Mouse (Mus musculus) testis, adult 2 months (tissue): Measurements from ENCODE around the gene Ift57. TPM values are rescaled to one million over a fixed set of nuclear protein-coding genes. Genes with fewer than 3 reads are reported as not detected.

Experiments used
- H3K27ac ChIP-seq: fragments of 200-500 bp; 2 replicates; pipeline ENCODE4 v1.5.1; 2012; ENCODE audit warnings: low read depth, low read length; ENCODE audit not compliant: control insufficient read depth, insufficient read depth
- H3K27me3 ChIP-seq: fragments of 200-500 bp; 2 replicates; pipeline ENCODE4 v1.6.1; 2012; ENCODE audit warnings: mild to moderate bottlenecking, low read length, moderate library complexity; ENCODE audit not compliant: control insufficient read depth, insufficient read depth
- H3K36me3 ChIP-seq: fragments of 200-500 bp; 2 replicates; pipeline ENCODE4 v1.6.1; 2012; ENCODE audit warnings: mild to moderate bottlenecking, low read length; ENCODE audit not compliant: control insufficient read depth, insufficient read depth
- H3K4me1 ChIP-seq: fragments of 200-500 bp; 2 replicates; pipeline ENCODE4 v1.6.1; 2012; ENCODE audit warnings: low read length; ENCODE audit not compliant: control insufficient read depth, insufficient read depth
- H3K4me3 ChIP-seq: fragments of 200-500 bp; 2 replicates; pipeline ENCODE4 v1.5.1; 2012; ENCODE audit warnings: low read depth, mild to moderate bottlenecking, low read length, moderate library complexity, mixed read lengths; ENCODE audit not compliant: control insufficient read depth
- CTCF ChIP-seq: fragments of 200-500 bp; IDR thresholded peaks from 2 replicates; pipeline ENCODE4 v1.5.1; 2012; ENCODE audit warnings: low read depth, mild to moderate bottlenecking, inconsistent platforms, low read length, moderate library complexity; ENCODE audit not compliant: control insufficient read depth, insufficient read depth, insufficient replicate concordance
- POLR2A ChIP-seq: fragments of 200-500 bp; IDR thresholded peaks from 2 replicates; pipeline ENCODE4 v1.6.1; 2012; ENCODE audit warnings: low read depth, mild to moderate bottlenecking, inconsistent platforms, low read length, moderate library complexity; ENCODE audit not compliant: control insufficient read depth
- polyA plus RNA-seq: library from polyadenylated mRNA; depleted of rRNA; stranded (reverse); fragments of >200 nt; gene quantifications from 2 replicates; pipeline ENCODE4 v1.2.3, GENCODE M21; 2012; rRNA removed

Gene Ift57
- 24.3 and 26.4 TPM in 2 replicates for polyA plus RNA-seq

DNA sequence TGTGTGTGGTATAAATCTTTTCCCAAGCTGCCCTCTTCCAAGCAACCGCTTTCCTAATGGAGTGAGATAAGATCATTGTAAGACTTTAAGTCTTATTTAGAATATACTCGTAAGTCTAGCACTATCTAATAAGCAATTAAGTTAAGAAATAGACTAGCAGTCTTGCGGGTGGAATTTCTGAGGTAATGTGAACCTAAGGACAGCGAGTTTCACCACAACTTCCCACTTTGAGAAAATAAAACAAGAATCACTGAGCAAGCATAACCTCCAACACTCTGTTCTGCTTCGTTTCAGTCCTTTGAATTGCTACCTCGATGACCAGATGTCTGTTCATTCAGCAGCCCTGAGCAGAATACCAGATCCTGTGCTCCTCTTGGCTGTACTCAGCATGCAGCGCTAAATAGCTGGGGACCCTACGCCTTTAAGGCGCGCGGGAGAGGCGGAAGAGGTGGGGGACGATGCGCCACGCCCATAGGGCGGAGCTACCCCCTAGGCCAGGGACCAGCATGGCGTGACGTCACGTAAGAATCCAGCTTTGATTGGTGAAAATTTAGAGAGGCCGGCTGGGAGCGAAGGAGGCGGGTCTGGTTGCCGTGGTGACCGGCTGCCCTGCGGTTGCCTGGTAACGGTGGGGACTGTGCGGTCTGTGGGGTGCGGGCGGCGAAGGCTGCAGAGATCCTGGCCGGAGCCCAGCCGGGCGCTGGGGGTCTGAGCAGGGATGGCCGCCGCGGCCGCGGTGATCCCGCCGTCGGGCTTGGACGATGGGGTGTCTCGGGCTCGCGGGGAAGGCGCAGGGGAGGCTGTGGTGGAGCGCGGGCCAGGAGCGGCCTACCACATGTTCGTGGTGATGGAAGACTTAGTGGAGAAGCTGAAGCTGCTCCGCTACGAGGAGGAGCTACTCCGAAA, at the start of gene Ift57:
Ift57 (plus strand) TSS at position 614 of the 906 bp plus-strand sequence.
- Histone ChIP-seq H3K27me3 (no peaks in the 10 kb centered on the region), H3K36me3 (no peaks in the 10 kb centered on the region), H3K27ac (peak within 1 kb of the TSS; percentile 95), H3K4me1 (no peaks in the 10 kb centered on the region; the same call in 1 of the 2 replicates), H3K4me3 (peak within 1 kb of the TSS; percentile 100)
- TF ChIP-seq CTCF (no peak), POLR2A (peak; percentile 77)

DNA sequence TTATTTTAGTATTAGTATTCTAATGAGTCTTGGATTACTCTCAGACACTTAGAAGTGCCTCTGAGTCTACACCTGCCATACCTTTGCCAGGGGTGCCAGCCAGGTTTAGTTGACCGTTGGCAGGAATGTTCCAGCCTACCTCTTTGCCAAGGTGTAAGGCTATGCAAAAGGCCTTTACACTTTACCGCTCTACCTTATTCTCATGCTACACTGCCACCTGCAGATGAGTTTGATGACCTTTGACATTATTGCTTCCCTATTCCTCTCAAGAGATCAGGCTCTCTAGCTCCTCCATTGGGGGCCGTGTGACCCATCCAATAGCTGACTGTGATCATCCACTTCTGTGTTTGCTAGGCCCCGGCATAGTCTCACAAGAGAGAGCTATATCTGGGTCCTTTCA, 41.9 kb upstream of the Ift57 start:
- no peaks in the 10 kb centered on the region for H3K36me3 ChIP-seq
- H3K4me3 ChIP-seq = no peak overlapping the region
- no peaks in the 10 kb centered on the region for H3K4me1 ChIP-seq
- TF ChIP-seq CTCF = no peak
- no peak for TF ChIP-seq POLR2A
- H3K27me3 ChIP-seq = no peaks in the 10 kb centered on the region
- no peak overlapping the region for H3K27ac ChIP-seq

- TF ChIP-seq POLR2A (no peak), CTCF (no peak)
Measured at GRCm38 (mm10) chr16:49658029-49658428, 41.0 kb upstream of the Ift57 start.

DNA sequence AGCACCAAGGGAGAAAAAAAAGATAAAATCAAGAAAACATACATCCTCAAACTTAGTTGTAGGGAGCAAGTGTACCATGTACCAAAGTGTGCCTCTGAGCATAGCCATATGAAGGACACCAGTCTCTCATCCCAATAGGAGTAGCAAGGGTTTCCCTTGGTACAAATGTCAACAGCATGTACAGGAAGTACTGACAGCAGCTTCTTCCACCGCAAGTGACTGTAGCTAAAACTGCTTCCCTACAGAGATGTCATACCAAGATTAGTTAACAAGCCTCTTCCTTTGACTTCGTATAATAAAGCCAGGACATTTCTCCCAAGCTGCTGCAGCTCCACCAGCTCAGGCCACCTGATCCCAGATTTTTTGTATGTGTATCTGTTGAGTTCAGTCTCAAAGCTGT, 39.9 kb upstream of the Ift57 start:
- TF ChIP-seq POLR2A (no peak), CTCF (no peak)
- H3K4me3 ChIP-seq = no peak overlapping the region
- H3K4me1 ChIP-seq = no peaks in the 10 kb centered on the region
- no peaks in the 10 kb centered on the region for H3K36me3 ChIP-seq
- no peak overlapping the region for H3K27ac ChIP-seq
- no peaks in the 10 kb centered on the region for H3K27me3 ChIP-seq

More at GRCm38 (mm10) chr16:49658029-49658428, 41.0 kb upstream of the Ift57 start:
- Histone ChIP-seq H3K4me1 (no peaks in the 10 kb centered on the region), H3K27ac (no peak overlapping the region), H3K36me3 (no peaks in the 10 kb centered on the region), H3K4me3 (no peak overlapping the region), H3K27me3 (no peaks in the 10 kb centered on the region)

GRCm38 (mm10) chr16:49660111-49660510, 38.9 kb upstream of the Ift57 start:
- Histone ChIP-seq H3K4me3 (no peak overlapping the region), H3K27me3 (no peaks in the 10 kb centered on the region), H3K4me1 (no peaks in the 10 kb centered on the region), H3K36me3 (no peaks in the 10 kb centered on the region), H3K27ac (no peak overlapping the region)
- no peak for TF ChIP-seq POLR2A
- no peak for TF ChIP-seq CTCF

DNA sequence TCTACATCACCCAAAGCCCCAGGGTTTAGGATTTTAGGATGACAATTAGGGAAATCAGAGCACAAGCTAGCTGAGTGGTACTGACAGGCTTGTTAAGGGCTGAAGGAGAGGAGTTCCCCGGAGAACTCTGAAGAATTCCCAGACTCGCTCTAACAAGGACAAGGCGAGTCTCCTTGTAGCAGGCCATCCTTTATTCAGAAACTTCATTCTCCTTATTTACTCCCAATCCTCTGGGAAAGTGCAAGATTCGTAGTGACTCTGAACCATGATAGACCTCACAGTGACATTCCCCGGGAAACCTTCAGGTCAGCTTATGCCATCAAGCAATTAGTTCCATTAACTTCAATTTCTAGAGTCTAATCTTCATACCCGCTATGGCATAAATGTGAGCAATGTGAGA, 36.8 kb upstream of the Ift57 start:
- Histone ChIP-seq H3K36me3 (no peaks in the 10 kb centered on the region), H3K4me1 (no peaks in the 10 kb centered on the region), H3K4me3 (no peak overlapping the region), H3K27me3 (no peaks in the 10 kb centered on the region), H3K27ac (no peak overlapping the region)
- no peak for TF ChIP-seq POLR2A
- TF ChIP-seq CTCF = no peak

- H3K36me3 ChIP-seq = no peaks in the 10 kb centered on the region
- no peak overlapping the region for H3K27ac ChIP-seq
- no peaks in the 10 kb centered on the region for H3K27me3 ChIP-seq
- no peak overlapping the region for H3K4me3 ChIP-seq
- TF ChIP-seq CTCF (no peak), POLR2A (no peak)
- no peaks in the 10 kb centered on the region for H3K4me1 ChIP-seq
Measured at GRCm38 (mm10) chr16:49664677-49665076, 34.4 kb upstream of the Ift57 start.

DNA sequence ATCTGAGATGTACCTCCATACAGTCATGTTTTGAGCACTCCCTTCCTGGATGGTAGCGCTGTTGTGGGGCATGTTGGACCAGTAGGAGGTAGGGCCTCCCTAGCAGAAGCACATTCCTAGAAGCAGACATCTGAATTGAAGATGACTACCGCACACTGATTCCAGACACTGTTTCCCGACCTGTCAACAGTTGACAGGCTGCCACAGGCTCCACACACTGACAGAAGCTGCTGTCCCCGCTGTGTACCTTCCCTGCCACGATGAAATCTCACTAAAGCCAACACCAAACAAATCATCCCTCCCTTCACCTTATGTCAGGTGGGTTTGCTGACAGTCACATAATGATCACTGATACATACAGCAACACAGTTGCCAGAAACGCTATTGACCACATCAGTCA, 19.4 kb upstream of the Ift57 start:
- Histone ChIP-seq H3K4me1 (no peaks in the 10 kb centered on the region), H3K36me3 (no peaks in the 10 kb centered on the region), H3K27me3 (no peaks in the 10 kb centered on the region), H3K27ac (no peak overlapping the region), H3K4me3 (no peak overlapping the region)
- TF ChIP-seq CTCF = no peak
- no peak for TF ChIP-seq POLR2A
